Mouse (Mus musculus) kidney, adult 2 months (tissue): ENCODE data around the gene Swi5.

Source experiments
- CTCF ChIP-seq: fragments of 200-500 bp; conservative IDR thresholded peaks from 2 replicates; pipeline ENCODE4 v1.5.1; 2011; ENCODE audit warnings: low read depth, mild to moderate bottlenecking, control low read depth, low read length, moderate library complexity, mixed read lengths; ENCODE audit not compliant: insufficient read depth, insufficient read length
- POLR2A ChIP-seq: fragments of 200-500 bp; IDR thresholded peaks from one replicate; pipeline ENCODE4 v1.6.1; 2011; ENCODE audit warnings: low read depth, low read length, control low read depth

DNA sequence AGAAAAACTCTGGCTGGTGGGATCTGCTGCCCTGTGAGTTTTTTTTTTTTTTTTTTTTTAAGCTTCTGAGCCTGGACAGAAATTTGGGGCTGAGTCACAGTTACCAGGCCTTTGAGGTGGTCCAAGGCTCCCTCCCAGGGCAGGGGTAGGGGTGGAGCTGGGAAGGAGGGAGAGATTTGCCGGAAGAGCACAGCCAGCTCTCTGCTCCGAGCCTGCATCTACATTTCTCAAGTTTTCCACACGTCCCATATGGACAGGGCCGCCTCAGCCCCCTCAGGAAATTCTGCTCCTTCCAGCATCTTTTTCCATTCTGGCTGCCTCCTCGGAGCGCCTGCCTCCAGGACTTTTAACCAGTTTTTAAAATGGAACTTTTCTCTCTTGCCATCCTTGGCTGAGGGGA lies 41.7 kb upstream of the Swi5 start:
- TF ChIP-seq CTCF (no peak), POLR2A (no peak)
